Mouse (Mus musculus) c-Kit-positive CD71-negative TER-119-negative erythroid progenitor cells, embryonic 14.5 days (primary cell): ENCODE measurements at regions not wholly inside any gene's neighbourhood (a gene's known extent, or its start where the extent isn't known, plus 50 kb on each side); places are given as distances from the start of the nearest gene placed in this dataset.

Experiments
- DNase-seq: peaks from one replicate; pipeline ENCODE4 v3.0.0-alpha.2; 2013; ENCODE audit warnings: low read depth

GRCm38 (mm10) chr9:23025247-23025646 lies 197.6 kb upstream of the Bmper start:
- no peak for DNase-seq

DNA sequence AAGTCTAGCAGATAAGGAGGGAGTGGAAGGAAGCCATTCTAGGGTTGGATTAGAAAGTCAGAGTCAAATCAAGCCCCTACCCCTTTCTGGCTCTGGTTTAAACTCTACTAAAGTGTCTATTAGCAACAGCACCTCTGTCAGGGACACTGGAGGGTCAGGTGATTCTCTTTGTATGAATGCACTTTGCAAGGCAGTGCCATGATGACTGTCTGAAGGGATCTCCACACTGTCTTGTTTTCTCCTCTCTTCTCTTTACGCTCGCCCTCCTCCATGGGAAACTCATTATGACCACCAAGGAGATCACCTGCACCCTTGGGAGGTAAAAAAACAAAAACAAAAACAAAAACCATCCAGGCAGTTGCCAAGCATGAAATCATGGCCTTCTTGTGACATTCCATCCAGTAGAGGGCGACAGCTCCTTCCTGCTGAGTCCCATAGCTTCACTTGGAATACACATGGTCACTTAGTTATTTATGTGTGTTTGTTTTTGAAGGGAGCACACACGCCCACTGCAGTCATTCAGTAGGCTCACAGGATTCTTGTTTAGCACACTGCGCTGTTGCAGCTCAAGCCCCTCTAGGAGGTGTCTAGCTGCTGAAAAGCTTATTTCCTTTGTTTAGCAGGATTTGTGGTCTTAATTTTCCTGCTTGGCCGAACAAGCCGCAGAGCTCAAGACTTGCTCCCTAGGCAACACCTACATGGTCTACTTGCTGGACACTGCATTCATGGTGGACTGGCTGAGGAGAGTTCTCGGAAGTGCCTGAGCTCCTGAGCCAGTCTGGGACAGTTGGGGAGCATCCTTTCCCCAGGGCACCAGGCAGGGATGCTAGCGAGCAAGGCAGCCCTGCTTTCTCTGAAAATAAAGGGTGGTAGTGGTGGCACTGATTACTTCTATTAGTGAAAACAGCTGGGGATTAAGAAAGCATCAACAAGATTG lies 195.2 kb upstream of the Bmper start:
- peak; percentile 24 for DNase-seq

GRCm38 (mm10) chr9:23029421-23029820 lies 193.5 kb upstream of the Bmper start:
- DNase-seq = no peak

DNA sequence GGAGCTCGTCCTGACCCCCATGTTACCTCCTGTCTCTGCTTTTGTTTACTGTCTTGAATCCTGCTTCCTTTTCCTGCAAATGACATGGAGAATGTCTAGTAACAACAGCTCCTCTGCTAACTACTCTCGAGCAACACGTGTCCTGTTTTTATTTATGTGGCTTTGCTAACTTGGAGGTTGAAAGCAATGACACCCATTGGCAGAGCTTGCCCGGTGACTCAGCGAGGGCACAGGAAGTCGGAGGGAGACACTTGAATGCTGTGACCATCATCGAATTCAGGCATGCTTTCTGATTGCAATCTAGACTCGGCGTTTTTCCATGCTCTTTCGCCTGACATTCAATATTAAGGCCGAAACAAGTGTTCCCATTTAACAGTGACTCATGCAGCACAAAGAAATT lies 192.7 kb upstream of the Bmper start:
- no peak for DNase-seq

- no peak for DNase-seq
Observed at GRCm38 (mm10) chr9:23030546-23030945, 192.3 kb upstream of the Bmper start.

DNA sequence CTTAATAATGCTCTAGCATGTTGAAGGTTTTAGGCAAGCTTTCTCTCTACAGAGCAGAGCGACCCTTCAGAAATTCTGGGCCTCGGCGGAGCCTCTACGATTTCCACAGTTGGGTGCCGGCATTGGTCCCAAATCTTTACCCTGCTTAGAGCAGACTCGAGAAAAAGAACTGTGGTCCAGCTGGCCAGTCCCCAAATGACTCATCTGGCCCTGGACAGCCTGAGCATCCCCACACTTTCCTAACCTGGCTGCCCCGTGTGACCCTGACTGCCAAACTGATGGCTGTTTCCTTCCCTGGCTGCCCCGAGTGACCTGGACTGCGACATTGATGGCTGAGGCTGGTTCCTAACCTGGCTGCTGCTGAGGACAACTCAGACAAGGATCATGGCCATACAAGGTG lies 191.0 kb upstream of the Bmper start:
- no peak for DNase-seq

- no peak for DNase-seq
Observed at GRCm38 (mm10) chr9:23035306-23035705, 187.6 kb upstream of the Bmper start.

DNA sequence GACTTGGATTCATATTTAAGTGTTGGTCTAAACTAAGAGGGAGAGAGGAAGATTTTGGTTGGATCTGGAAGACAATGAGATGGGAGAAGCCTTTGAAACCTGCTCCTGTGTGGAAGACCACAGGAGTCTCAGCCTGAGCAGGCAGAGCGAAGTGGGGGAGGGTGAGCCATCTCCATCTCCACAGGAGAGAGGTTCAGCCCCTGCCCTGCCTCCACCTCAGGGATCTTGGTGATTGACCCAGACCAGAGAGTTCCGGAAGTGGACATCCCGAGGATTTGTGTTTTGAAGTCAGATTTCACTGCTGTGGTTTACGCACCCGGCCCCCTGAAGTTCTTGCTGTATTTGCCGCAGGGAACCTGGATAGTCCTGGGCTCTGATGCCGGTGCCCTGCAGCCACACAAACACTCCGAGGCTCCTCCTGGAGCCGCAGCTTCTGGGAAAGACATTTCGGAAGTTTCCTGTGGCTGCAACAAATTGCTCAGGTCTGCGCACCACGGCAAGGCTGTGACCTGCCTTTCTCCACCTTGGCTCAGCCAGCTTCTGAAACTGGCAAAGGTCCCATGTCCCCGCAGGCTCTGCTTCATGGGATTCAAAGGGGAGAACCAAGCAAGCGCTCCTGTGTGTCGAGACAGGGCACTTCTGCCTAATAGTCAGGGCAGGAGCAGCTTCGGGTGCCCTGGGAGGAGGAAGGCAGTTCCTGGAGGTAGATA lies 186.8 kb upstream of the Bmper start:
- DNase-seq = no peak

DNA sequence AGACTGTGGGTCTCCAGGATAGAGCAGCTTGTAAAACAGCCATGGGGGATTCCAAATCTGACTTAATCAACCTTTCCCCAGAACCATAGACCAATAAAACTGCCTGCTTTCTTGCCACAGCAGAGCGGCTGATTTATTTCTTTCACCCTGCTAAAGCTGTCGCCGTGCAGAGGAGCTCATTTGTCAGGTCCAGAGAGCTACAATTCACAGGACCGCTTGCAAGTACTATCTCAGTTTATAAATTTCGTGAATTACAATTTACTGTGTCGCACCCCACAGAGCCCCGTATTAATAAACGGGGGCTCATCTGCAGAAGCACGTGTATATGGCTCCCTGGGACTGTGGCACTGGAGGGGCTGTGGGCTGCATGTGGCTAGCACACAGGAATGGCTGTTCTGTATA lies 185.4 kb upstream of the Bmper start:
- DNase-seq = no peak

- DNase-seq = no peak
Observed at GRCm38 (mm10) chr9:23039588-23039987, 183.3 kb upstream of the Bmper start.

- DNase-seq = no peak
Observed at GRCm38 (mm10) chr9:23041025-23041424, 181.9 kb upstream of the Bmper start.

- no peak for DNase-seq
Observed at GRCm38 (mm10) chr9:23041537-23042472, 181.1 kb upstream of the Bmper start.

GRCm38 (mm10) chr9:23043006-23043405 lies 179.9 kb upstream of the Bmper start:
- DNase-seq = no peak

DNA sequence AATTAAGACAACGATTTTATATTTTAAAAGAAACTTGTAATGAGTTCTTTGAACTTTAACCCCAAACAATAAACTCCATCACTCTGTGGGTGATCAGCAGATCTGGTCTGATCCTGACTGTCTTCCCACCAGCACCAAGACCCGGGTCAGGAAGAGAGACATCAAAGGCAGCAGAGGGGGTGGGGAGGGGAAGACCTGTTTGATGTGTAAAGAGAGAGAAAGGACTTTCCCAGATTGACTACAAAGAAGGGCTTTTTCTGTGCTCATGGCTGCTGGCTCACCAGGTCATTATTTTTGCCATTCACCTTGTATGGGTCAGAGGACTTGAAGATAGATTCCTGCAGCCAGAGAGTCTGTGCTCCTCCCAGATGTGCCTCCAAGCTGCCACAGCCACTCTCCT lies 177.4 kb upstream of the Bmper start:
- DNase-seq = no peak

GRCm38 (mm10) chr9:23050751-23051150 lies 172.1 kb upstream of the Bmper start:
- no peak for DNase-seq

DNA sequence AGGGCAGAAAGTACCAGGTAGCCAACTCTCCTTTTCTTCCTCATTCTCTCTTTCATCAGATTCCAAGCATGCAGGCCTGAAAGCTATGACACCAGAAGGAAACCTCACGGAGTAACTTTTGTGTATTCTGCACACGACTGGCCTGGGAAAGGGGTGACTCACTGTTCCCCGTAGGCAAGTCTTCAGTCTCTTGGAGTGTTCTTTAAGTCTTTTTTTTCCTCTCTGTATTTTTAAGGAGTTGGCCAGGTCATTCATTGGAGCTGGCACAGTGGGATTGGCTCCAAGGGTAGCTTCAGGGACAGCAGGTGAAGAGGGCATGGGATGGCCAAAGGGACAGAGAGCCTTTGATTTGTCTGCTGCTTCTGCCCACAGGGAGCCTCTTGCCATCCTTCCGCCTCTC lies 163.3 kb upstream of the Bmper start:
- no peak for DNase-seq

- DNase-seq = no peak
Observed at GRCm38 (mm10) chr9:23060526-23060925, 162.3 kb upstream of the Bmper start.

DNA sequence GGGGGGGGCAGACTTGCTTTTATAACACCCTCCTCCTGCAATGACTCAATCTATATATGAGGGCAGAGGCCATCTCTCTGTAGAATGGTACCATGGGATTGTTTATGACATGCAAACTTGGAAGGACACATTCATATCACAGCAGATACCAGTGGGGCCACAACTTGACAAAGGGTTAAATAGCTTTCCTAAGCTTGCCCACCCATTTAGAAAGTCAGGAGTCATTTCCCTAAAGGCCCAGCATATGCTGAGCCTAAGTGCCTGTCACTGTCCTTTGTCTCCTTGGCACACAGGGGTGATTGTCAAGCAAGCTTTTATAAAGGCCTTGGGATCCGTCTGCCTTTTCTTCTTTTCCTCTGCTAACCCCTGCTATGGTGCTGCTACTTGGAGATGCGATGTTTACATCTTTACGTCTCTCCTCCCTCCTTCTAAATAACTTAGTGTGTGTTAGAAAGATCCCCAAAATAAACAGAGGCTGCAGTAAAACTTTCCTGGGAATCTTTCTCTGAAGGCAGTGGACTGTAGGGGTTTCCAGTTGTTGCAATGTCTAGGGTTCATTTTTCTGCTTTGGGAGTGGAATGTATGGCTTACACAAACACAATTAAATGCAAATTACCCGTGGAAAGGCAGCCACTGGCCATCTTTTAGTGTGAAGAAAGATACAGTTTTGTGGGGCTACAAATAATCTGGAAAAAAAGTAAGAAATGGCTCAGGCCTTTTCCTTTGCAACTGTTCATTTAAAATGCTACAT lies 161.5 kb upstream of the Bmper start:
- no peak for DNase-seq

GRCm38 (mm10) chr9:23062057-23062655 lies 160.7 kb upstream of the Bmper start:
- DNase-seq = no peak

DNA sequence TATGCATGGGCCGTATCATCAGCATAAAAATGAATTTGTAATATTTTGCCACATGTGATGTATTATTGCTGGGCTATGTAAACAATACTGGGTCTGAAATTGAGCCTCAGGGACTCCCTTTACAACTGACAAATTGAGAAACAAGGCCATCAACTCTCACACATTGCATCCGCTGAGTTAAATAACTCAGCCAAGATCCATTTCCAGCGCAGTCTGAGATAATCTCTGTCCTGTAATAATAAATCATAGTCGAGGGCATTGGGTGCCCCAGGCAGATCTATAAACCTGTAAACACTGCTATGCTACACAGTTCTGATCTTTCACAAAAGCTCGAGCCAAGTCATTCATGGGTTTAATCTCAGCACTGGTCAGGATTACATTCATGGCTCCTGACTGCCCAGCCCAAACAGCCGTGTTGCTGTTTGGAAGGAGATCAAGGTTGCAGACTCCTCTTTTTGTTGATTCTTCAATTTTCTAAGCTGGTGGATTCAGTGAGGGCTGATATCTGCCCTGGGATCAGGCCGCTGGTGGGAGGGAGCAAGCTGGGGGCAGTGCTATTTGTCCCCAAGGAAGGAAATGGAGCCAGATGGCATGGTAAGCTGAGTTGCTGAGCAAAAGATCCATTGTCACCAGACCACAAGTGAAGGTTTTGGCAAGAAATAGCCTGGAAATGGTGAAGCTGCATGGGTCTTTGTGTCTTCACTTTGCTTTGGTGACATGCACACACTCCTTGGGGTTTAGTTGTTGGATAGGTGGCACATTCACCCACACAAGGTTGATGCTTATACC lies 160.0 kb upstream of the Bmper start:
- DNase-seq = no peak
